8 mouse cellular contexts compared by ENCODE assay signal in the genomic region with DNA sequence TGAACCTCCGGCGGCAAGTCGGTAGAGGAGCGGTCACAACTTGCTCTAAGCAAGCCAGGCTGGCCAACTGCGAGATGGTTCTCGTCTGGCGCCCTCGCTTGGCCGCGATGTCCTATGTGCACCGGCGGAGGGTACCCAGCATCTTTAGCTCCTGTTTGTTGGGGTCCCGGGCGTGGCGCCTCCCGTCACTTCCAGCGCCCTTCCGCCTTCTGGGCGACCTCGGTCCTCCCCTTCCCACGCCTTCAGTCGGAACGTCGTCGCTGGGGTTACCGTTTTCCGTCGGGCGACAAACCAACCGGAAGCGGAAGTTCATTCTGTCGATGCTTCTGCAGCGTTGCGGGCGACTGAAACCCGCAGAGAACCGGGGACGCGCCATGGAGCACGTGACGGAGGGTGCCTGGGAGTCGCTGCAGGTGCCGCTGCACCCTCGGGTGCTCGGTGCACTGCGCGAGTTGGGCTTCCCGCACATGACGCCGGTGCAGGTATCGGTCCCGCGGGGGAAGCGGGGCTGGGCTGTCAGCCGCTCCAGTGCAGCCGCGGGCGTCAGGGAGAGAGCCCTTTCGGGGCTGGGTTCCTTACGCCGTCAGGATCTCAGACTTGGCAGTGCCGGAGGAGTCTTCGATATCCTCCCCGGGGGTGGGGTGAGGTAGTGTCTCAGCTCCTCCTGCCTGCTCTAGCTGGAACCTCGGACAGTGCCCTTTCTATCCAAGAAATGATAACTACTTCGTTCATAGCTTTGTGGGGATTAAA. TPM values are rescaled to one million over a fixed set of nuclear protein-coding genes. Genes with fewer than 3 reads are reported as not detected.
A peak's percentile ranks its signal among the peaks of the same experiment; 100 is the strongest.
DNase-seq lines count a peak whose midpoint lies in the region; ATAC-seq lines count a peak whose summit lies in the region.

A gene (plus strand): TSS at position 307 of the 750 bp plus-strand sequence.

- H3K27me3 ChIP-seq in hindbrain, embryonic 10.5 days (ENCODE audit: insufficient read depth, poor library complexity, severe bottlenecking) = no peaks in the 10 kb centered on the region

- under 1% methylated on average over 66 of the region's 66 CpGs for WGBS in hindbrain, embryonic 10.5 days

- DNase-seq in MN1 (ENCODE audit: low spot score) = peak; percentile 83
- DNase-seq in cerebellum, adult 8-10 months = peak; percentile 90
- peak; percentile 91 for DNase-seq in hindbrain, embryonic 10.5 days (ENCODE audit: low spot score)
- peak; percentile 91 for DNase-seq in layer of hippocampus, postnatal 14 days (ENCODE audit: low spot score in 2 of 2)
- DNase-seq in lung, postnatal 14 days = peak; percentile 90
- DNase-seq in retina, adult 2 months (ENCODE audit: low read depth, low spot score) = peak; percentile 76
- peak; percentile 91 to 93 for DNase-seq in thymus, postnatal 36 days

- H3K36me3 ChIP-seq in hindbrain, embryonic 10.5 days = peaks cover 52% of the 10 kb centered on the region

- H3K27ac ChIP-seq in hindbrain, embryonic 10.5 days = peak within 1 kb of the TSS; percentile 89

- no peaks in the 10 kb centered on the region for H3K9me3 ChIP-seq in hindbrain, embryonic 10.5 days

- peak; percentile 84 for ATAC-seq in frontal cortex, adult (ENCODE audit: low TSS enrichment)

- H3K4me3 ChIP-seq in hindbrain, embryonic 10.5 days = peak within 1 kb of the TSS; percentile 98

- H3K4me1 ChIP-seq in hindbrain, embryonic 10.5 days (replicated peaks) = peaks cover 17% of the 10 kb centered on the region

RNA-seq across cellular contexts. Expression of the gene that starts here (rescaled TPM):
- polyA plus RNA-seq in hindbrain, embryonic 10.5 days (2016; fragmentation: Nextera tagmentation; extraction: Ambion mirVana) = 19.2 and 19.6 TPM in 2 replicates
- 10 to 100 TPM; 22.8 to 25.5 TPM for total RNA-seq in layer of hippocampus, postnatal 14 days (2021)

Comparison
In these comparisons a context has a peak if more than half of its experiments do, and no peak if none do; other contexts are left out.
1. Peak in every context shown above with its lines: DNase-seq, ATAC-seq, H3K4me3 ChIP-seq and H3K27ac ChIP-seq.